Mouse (Mus musculus) heart, embryonic 12.5 days (tissue): ENCODE measurements around the gene Grip2. TPM values are rescaled to one million over a fixed set of nuclear protein-coding genes. Genes with fewer than 3 reads are reported as not detected.

Source experiments
- ATAC-seq: fragments of 200-750 bp; cut with Nextera tagmentation; 2 replicates; pipeline ENCODE4 v1.8.0; 2017; ENCODE audit warnings: moderate TSS enrichment, moderate library complexity; ENCODE audit not compliant: insufficient number of reproducible peaks, low FRiP score
- H3K27ac ChIP-seq: fragments of 300-500 bp; sonication (generic); 2 replicates; pipeline ENCODE4 v1.5.1; 2016; ENCODE audit warnings: mild to moderate bottlenecking, moderate library complexity; ENCODE audit not compliant: poor library complexity, severe bottlenecking
- H3K27me3 ChIP-seq: fragments of 300-500 bp; sonication (generic); replicated peaks from 2 replicates; pipeline ENCODE4 v1.6.1; 2016; ENCODE audit warnings: mild to moderate bottlenecking, moderate library complexity
- H3K36me3 ChIP-seq: fragments of 300-500 bp; sonication (generic); 2 replicates; pipeline ENCODE4 v1.6.1; 2016; ENCODE audit warnings: mild to moderate bottlenecking, moderate library complexity
- H3K4me1 ChIP-seq: fragments of 300-500 bp; sonication (generic); replicated peaks from 2 replicates; pipeline ENCODE4 v1.6.1; 2016; ENCODE audit warnings: mild to moderate bottlenecking
- H3K4me2 ChIP-seq: fragments of 300-500 bp; sonication (generic); 2 replicates; pipeline ENCODE4 v1.6.1; 2016; ENCODE audit warnings: mild to moderate bottlenecking, moderate library complexity
- H3K4me3 ChIP-seq: fragments of 300-500 bp; sonication (generic); 2 replicates; pipeline ENCODE4 v1.5.1; 2016; ENCODE audit warnings: mild to moderate bottlenecking
- H3K9ac ChIP-seq: fragments of 300-500 bp; sonication (generic); 2 replicates; pipeline ENCODE4 v1.6.1; 2016; ENCODE audit warnings: mild to moderate bottlenecking, moderate library complexity
- H3K9me3 ChIP-seq: fragments of 300-500 bp; sonication (generic); replicated peaks from 2 replicates; pipeline ENCODE4 v1.6.1; 2016; ENCODE audit warnings: mild to moderate bottlenecking, moderate library complexity
- WGBS: fragments of 180-500 bp; shearing (Covaris S2); methylation state at CpG from one replicate; pipeline ENCODE4 v1.1.7; 2016; 5-methylcytosine and 5-hydroxymethylcytosine counted together
- polyA plus RNA-seq: library from polyadenylated mRNA; unstranded; fragments of >200 nt; fragmentation: Nextera tagmentation; extraction: Ambion mirVana; gene quantifications from 2 replicates; pipeline ENCODE4 v1.2.1, GENCODE M21; 2016

Gene Grip2
- polyA plus RNA-seq, 1 experiment from 2014 or later: 8.4 TPM

GRCm38 (mm10) chr6:91832863-91833440 is 5.9 kb upstream of the Grip2 start:
- no peak for ATAC-seq
- Histone ChIP-seq H3K9me3 (no peaks in the 10 kb centered on the region), H3K4me2 (no peak overlapping the region), H3K36me3 (no peaks in the 10 kb centered on the region), H3K27me3 (peaks cover 37% of the 10 kb centered on the region), H3K9ac (no peak overlapping the region), H3K27ac (no peak overlapping the region), H3K4me1 (no peaks in the 10 kb centered on the region), H3K4me3 (no peak overlapping the region)
- WGBS: 68% methylated on average over 3 of the region's 3 CpGs

GRCm38 (mm10) chr6:91827926-91828325 is 876 bp upstream of the Grip2 start:
- no peak overlapping the region for H3K9ac ChIP-seq
- peaks cover 6% of the 10 kb centered on the region; the same call in 1 of the 2 replicates for H3K4me1 ChIP-seq
- no peak overlapping the region for H3K4me2 ChIP-seq
- H3K27me3 ChIP-seq: peaks cover 28% of the 10 kb centered on the region
- no peak for ATAC-seq
- H3K9me3 ChIP-seq: no peaks in the 10 kb centered on the region
- no peak overlapping the region for H3K4me3 ChIP-seq
- no peaks in the 10 kb centered on the region for H3K36me3 ChIP-seq
- 85% methylated on average over 5 of the region's 5 CpGs for WGBS
- no peak overlapping the region for H3K27ac ChIP-seq

GRCm38 (mm10) chr6:91818271-91818670 is 8.8 kb downstream of the Grip2 start:
- H3K36me3 ChIP-seq: no peaks in the 10 kb centered on the region
- WGBS: 75% methylated on average over 8 of the region's 8 CpGs
- H3K9ac ChIP-seq: no peak overlapping the region
- H3K27me3 ChIP-seq: 0 out of 2 replicates have a peak, but pooled peaks cover 5% of the 10 kb centered on the region
- no peak overlapping the region for H3K4me3 ChIP-seq
- H3K4me1 ChIP-seq: no peaks in the 10 kb centered on the region
- no peak overlapping the region for H3K27ac ChIP-seq
- peaks cover 10% of the 10 kb centered on the region; the same call in 1 of the 2 replicates for H3K9me3 ChIP-seq
- no peak for ATAC-seq
- H3K4me2 ChIP-seq: no peak overlapping the region

GRCm38 (mm10) chr6:91815976-91816375 is 11.1 kb downstream of the Grip2 start:
- H3K36me3 ChIP-seq: no peaks in the 10 kb centered on the region
- H3K27ac ChIP-seq: no peak overlapping the region
- H3K4me2 ChIP-seq: no peak overlapping the region
- ATAC-seq: no peak
- WGBS: 79% methylated on average over 6 of the region's 6 CpGs
- no peak overlapping the region for H3K4me3 ChIP-seq
- H3K4me1 ChIP-seq: no peaks in the 10 kb centered on the region
- H3K9me3 ChIP-seq: peaks cover 3% of the 10 kb centered on the region; the same call in 1 of the 2 replicates
- H3K27me3 ChIP-seq: 0 out of 2 replicates have a peak, but pooled peaks cover 10% of the 10 kb centered on the region
- no peak overlapping the region for H3K9ac ChIP-seq

GRCm38 (mm10) chr6:91813611-91814010 is 13.4 kb downstream of the Grip2 start:
- Histone ChIP-seq H3K4me1 (no peaks in the 10 kb centered on the region), H3K9ac (no peak overlapping the region), H3K4me3 (no peak overlapping the region), H3K27me3 (peaks cover 26% of the 10 kb centered on the region), H3K27ac (no peak overlapping the region), H3K36me3 (no peaks in the 10 kb centered on the region), H3K4me2 (no peak overlapping the region), H3K9me3 (no peaks in the 10 kb centered on the region)
- ATAC-seq: no peak
- 82% methylated on average over 3 of the region's 3 CpGs for WGBS

- peaks cover 57% of the 10 kb centered on the region for H3K27me3 ChIP-seq
- H3K4me2 ChIP-seq: no peak overlapping the region
- no peak overlapping the region for H3K4me3 ChIP-seq
- H3K27ac ChIP-seq: no peak overlapping the region
- H3K9ac ChIP-seq: no peak overlapping the region
- 53% methylated on average over 1 of the region's 1 CpGs for WGBS
- ATAC-seq: no peak
- H3K9me3 ChIP-seq: no peaks in the 10 kb centered on the region
- peaks cover 34% of the 10 kb centered on the region for H3K4me1 ChIP-seq
- H3K36me3 ChIP-seq: no peaks in the 10 kb centered on the region
Measured at GRCm38 (mm10) chr6:91810007-91810406, 17.0 kb downstream of the Grip2 start.

- H3K27ac ChIP-seq: peak overlapping the region; percentile 89; the same call in 1 of the 2 replicates
- H3K27me3 ChIP-seq: peaks cover 72% of the 10 kb centered on the region
- H3K9ac ChIP-seq: no peak overlapping the region
- H3K4me2 ChIP-seq: peak overlapping the region; percentile 66; the same call in 1 of the 2 replicates
- no peaks in the 10 kb centered on the region for H3K9me3 ChIP-seq
- no peak for ATAC-seq
- no peak overlapping the region for H3K4me3 ChIP-seq
- peaks cover 51% of the 10 kb centered on the region for H3K4me1 ChIP-seq
- 54% methylated on average over 6 of the region's 6 CpGs for WGBS
- no peaks in the 10 kb centered on the region for H3K36me3 ChIP-seq
Measured at GRCm38 (mm10) chr6:91808022-91808421, 19.0 kb downstream of the Grip2 start.

- 1% methylated on average over 23 of the region's 23 CpGs for WGBS
- H3K27me3 ChIP-seq: peaks cover 72% of the 10 kb centered on the region
Measured at GRCm38 (mm10) chr6:91807169-91807568, 19.9 kb downstream of the Grip2 start.

GRCm38 (mm10) chr6:91804177-91804576 is 22.9 kb downstream of the Grip2 start:
- no peaks in the 10 kb centered on the region for H3K9me3 ChIP-seq
- no peak overlapping the region for H3K4me2 ChIP-seq
- H3K4me3 ChIP-seq: no peak overlapping the region
- H3K36me3 ChIP-seq: no peaks in the 10 kb centered on the region
- peaks cover 62% of the 10 kb centered on the region for H3K4me1 ChIP-seq
- H3K27me3 ChIP-seq: peaks cover 64% of the 10 kb centered on the region
- H3K27ac ChIP-seq: peak overlapping the region; percentile 41; the same call in 1 of the 2 replicates
- 45% methylated on average over 7 of the region's 7 CpGs for WGBS
- 0 out of 2 replicates have a peak overlapping the region, but pooled peaks have one; percentile 40 for H3K9ac ChIP-seq
- no peak for ATAC-seq

More at GRCm38 (mm10) chr6:91807169-91807568, 19.9 kb downstream of the Grip2 start:
- peak overlapping the region; percentile 71 for H3K9ac ChIP-seq
- ATAC-seq: peak; percentile 56; the same call in 1 of the 2 replicates
- peak overlapping the region; percentile 46 for H3K4me3 ChIP-seq
- peak overlapping the region; percentile 89 for H3K27ac ChIP-seq
- peak overlapping the region; percentile 66 for H3K4me2 ChIP-seq
- H3K4me1 ChIP-seq: peaks cover 51% of the 10 kb centered on the region
- H3K36me3 ChIP-seq: no peaks in the 10 kb centered on the region
- no peaks in the 10 kb centered on the region for H3K9me3 ChIP-seq

GRCm38 (mm10) chr6:91798496-91798895 is 28.6 kb downstream of the Grip2 start:
- Histone ChIP-seq H3K4me2 (no peak overlapping the region), H3K4me1 (peaks cover 66% of the 10 kb centered on the region), H3K9me3 (no peaks in the 10 kb centered on the region), H3K36me3 (no peaks in the 10 kb centered on the region), H3K4me3 (no peak overlapping the region), H3K9ac (no peak overlapping the region), H3K27me3 (peaks cover 9% of the 10 kb centered on the region), H3K27ac (peak overlapping the region; percentile 12; the same call in 1 of the 2 replicates)
- peak; percentile 16; the same call in 1 of the 2 replicates for ATAC-seq
- 42% methylated on average over 12 of the region's 12 CpGs for WGBS

GRCm38 (mm10) chr6:91796736-91797135 is 30.3 kb downstream of the Grip2 start:
- peaks cover 78% of the 10 kb centered on the region for H3K4me1 ChIP-seq
- 77% methylated on average over 4 of the region's 4 CpGs for WGBS
- no peak overlapping the region; the same call in 1 of the 2 replicates for H3K9ac ChIP-seq
- no peak overlapping the region for H3K27ac ChIP-seq
- no peak for ATAC-seq
- no peak overlapping the region for H3K4me2 ChIP-seq
- no peaks in the 10 kb centered on the region for H3K36me3 ChIP-seq
- H3K4me3 ChIP-seq: no peak overlapping the region
- H3K27me3 ChIP-seq: peaks cover 5% of the 10 kb centered on the region; the same call in 1 of the 2 replicates
- H3K9me3 ChIP-seq: no peaks in the 10 kb centered on the region
